Mouse (Mus musculus) layer of hippocampus, postnatal 14 days (tissue): ENCODE measurements around the gene Drg1. TPM values are rescaled to one million over a fixed set of nuclear protein-coding genes. Genes with fewer than 3 reads are reported as not detected.
"Not testable (repeated sequence)": the region's sequence is repeated elsewhere in the genome, so short reads cannot be mapped to it uniquely, and the experiment has no call there.

Experiments
- DNase-seq, 2 experiments: peaks; one replicate each; pipeline ENCODE4 v3.0.0; 2021 to 2022; ENCODE audit warnings: low spot score in 2 of 2, mixed read lengths in 1 of 2
- total RNA-seq, 2 experiments: library from RNA; stranded (reverse); gene quantifications; 2 replicates each; pipeline ENCODE4 v1.2.3; 2021

Gene Drg1
- total RNA-seq, 2 experiments from 2014 or later = 89.8 to 103 TPM

DNA sequence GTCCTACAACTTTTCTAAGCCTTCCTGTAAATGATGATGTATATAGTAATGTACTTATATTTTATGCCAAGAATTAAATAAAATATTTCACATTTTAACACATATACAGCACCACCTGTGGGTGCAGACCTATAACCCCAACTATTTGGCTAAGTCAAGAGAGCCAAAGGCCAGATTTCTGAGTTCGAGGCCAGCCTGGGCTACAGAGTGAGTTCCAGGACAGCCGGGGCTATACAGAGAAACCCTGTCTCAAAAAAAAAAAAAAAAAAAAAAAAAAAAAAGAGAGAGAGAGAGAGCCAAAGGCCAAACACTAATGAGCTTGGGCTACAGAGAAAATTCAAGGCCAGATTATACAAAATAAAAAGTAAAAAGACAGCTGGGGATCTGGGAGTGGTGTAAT lies 97.2 kb downstream of the Drg1 start:
- DNase-seq = not testable (repeated sequence)

DNA sequence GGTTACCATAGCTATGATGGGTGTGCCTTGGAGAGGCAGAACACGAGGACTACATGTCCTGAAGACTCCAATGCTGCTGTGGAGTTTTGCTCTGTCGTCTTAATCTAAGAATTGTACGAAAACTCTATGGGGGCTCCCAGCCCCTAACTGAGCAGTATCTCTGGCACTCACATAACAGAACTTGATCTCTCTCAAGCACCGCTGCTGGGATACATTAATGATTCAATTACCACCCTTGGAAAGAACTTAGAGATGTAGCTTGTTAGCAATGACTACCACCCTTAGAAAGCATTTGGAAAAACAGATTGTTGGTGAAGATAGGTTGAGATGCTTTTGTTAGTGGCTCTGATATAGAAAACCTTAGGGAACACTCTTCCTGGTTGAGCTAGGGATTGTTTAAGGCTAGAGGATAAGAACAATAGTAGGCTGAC lies 98.6 kb downstream of the Drg1 start:
- DNase-seq = peak in 1 of 2 experiments; percentile 52

DNA sequence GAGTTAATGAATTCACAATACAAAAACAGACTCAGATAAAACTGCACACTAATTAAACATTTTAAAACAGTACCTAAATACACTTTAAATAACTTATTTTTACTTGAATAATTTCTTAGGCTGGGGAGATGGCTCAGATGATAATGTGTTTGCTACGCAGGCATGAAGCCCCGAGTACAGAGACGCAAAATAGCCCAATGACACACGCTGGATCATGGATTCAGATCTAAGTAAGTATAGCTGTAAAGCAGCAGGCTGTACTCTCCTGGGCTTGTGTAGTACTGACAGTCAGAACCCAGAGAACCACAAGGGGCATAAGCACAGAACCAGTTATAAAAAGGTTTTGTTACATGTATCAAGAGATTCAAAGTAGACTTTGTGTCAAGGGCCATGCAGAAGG lies 99.1 kb downstream of the Drg1 start:
- DNase-seq = not testable (repeated sequence)

DNA sequence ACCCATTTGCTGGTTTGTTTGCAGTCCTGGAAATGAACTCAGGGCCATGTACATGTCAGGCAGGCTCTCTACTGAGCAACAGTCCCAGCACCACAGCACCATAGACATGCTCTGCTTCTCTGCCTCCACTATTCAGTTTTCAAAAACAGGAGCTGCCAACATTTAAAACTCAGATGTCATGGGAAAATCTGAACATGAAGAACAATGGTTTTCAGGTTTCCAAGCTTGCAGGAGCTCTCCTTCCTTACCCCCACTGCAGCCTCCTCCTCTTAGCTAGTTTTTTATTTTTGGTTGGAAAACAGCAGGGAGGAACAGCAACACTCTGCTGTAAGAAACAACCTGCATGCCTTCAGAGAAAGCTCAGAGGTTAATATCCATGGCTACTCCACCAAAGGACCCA lies 99.9 kb downstream of the Drg1 start:
- peak in 1 of 2 experiments; percentile 42 for DNase-seq

DNA sequence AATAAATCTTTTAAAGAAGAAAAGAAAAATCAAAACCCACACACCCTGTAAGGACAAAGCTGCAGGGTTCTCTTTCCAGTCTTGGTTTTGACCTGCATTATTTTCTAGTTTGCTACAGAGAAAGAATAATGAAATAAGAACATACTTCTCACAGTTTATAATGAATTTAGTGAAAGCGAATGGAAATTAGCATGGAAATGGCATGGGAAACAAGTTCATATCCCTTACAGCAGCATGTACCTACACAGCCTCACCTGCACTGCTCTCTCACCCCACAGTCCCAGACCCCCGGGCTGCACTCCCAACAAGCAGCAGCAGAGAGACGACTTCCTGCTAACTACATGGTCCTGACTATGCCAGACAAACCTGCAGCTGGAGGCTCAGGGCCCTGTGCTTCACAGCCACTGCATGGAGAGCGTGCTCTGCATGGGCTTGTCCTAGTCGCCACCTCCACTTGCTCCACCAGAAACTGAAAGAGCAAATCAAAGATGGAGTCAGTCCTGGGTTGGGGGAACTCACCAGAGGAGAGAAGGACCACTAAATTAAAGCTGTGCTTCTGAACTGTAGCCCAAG lies 100.9 kb downstream of the Drg1 start:
- not testable (repeated sequence) for DNase-seq

DNA sequence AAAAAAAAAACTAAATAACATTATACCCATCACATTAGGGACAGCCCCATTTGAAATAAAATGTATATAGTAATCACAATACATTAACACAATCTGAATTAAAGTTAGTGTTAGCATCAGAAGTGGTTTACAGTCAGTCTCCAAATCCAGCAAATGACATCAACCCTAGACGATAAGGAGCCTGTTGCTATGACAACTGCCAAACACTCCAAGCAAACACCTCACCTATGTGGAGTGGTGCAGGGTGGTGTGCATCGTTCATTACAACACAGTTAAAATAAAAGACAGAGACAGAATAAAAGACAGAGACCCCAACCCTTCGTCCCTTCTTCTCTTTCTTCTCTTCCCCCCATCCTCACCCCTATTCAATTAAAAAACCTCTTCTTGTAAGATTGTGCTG lies 102.6 kb downstream of the Drg1 start:
- DNase-seq = not testable (repeated sequence)

DNA sequence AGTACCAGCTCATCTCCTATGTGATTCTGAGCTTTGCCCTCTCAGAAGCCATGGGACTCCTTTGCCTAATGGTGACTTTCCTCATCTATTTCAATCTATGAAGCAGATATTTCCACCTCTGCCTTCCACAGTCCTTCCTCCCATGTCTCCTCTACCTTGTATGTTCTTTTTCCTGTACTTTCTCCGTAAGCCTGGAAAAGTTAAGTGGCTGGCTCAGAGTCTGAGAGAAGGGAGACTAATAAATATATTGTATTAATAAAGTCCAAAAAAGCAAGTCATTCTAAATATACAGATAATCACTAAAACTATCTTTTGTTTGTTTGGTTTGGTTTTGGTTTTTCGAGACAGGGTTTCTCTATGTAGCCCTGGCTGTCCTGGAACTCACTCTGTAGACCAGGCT lies 103.1 kb downstream of the Drg1 start:
- DNase-seq = not testable (repeated sequence)

DNA sequence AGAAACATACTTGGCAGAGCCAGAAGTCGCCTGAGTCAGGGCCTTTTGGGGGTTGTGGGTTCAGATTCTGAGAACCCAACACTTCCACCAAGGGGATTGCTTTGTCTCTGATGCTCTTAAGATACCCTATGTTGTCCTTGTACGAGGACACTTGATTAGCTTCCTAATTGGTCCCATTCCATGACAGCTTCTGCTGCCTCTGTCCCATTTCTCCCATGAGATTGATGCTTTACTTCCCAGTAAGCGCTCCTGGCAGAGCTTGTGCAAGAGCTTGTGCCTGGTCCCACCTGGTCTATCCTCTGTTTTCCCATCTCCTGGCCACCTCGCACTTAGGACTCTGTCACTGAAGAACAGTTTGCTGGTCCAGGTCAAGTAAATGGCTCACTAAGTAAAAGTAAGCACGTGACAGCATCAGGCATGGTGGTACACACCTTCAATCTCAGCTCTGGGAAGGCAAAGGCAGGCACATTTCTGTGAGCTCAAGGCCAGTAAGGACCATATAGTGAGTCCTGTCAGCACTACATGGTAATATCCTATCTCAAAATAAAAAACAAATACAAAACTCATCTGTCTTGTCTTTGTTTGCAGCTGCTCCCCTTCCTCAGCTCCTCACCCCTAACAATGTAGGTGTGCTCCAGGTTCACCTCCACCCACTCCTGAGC lies 103.8 kb downstream of the Drg1 start:
- DNase-seq = peak in 1 of 2 experiments; percentile 54

DNA sequence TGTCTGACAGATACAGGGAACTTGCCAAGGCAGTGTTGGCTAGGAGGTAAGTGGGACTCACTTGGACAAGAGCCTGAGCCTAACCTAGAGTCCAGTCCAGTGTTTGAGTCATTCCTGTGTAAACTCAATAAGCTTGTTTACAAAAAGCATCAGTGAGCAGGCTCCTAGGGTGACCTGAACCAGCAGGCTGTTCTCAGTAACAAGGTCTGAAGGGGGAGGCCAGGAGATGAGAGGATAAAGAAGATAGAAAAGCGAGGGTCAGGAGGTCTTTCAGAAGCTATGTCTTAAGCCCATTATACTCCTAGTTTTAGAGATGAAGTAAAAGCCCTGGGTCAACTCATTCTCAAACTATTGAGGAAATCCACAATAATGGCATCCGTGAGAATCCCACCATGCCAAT lies 104.8 kb downstream of the Drg1 start:
- DNase-seq = peak in 1 of 2 experiments; percentile 64

DNA sequence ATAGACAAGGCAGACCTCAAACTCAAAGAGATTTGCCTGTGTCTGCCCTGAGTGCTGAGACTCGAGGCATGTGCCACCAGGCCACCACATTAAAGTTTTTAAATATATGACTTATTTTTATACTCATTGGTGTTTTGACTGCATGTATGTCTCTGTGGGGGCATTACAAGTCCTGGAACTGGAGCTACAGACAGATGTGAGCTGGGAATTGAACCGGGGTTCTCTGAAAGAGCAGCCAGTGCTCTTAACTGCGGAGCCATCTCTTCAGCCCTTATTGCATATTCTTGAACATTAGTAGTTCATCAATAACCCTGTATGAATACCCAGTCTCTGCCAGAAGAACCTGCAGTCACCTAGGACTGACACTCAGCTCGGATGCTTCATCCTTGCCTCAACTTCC lies 107.4 kb downstream of the Drg1 start:
- not testable (repeated sequence) for DNase-seq

DNA sequence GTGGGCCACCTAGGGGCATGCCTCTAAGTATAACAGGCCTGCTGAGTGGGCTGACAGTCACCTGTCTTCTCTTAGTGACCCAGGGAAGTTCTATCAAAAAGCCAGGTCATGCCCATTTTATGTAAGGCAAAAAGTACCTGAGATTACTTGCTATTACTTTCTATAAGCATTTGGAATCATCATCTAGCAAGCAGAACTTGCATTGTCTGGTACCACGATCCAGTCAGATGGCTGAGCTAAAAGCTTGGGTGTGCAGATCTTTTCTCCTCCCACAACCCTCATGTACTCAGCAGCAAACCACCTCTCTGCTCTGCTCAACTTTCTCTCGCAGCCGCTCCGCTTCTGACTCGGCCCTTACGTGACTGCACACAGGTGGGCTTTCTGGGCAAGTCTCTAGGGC lies 108.2 kb downstream of the Drg1 start:
- peak in 1 of 2 experiments; percentile 72 for DNase-seq

DNA sequence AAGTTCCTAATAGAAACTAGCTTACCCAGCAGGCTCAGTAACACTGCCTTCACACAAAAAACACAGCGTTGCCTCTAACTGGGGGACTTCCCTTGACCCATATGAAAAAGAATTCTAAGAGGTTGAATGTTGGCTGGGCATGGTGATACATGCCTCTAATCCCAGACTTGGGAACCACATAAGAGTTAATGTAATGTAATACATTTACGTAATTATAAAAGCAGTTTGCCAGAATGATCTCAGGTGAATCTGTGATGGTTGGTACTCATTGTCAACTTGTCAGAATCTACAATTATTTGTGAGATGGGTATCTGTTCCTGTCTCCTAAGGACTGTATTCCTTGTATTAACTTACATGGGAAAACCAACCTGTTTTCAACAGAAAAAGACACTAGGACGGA lies 109.2 kb downstream of the Drg1 start:
- DNase-seq = not testable (repeated sequence)

DNA sequence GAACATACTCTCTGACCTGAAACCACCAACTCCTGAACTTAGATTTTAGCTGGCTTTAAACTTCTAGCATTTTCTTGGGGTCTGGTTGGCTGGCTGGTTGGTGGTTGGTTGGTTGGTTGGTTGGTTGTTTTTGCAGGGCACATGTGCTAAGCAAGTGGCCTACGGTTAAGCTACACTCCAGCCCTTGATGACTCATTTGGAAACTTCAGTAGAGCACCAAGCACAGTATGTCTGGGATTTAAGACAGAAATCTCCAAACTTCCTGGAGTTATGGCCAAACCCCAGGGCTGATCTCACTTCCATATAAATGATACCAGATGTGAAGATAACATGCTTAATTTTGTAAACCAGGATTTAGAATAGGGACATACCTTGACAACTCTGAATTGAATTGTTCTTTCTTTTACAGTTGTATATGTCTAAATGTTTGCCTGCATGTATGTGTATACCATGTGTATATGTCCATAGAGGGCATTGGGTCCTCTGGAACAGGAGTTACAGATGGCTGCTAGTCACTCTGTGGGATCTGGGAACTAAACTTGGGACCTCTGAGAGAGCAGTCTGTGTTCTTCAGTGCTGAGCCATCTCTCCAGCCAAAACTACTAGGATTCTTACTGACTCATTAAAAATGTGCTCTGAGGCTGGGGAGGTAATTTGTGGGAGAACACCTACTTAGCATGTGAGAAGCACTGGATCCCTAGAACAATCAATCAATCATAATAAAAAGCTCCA lies 112.4 kb downstream of the Drg1 start:
- DNase-seq = peak; percentile 55 to 67

DNA sequence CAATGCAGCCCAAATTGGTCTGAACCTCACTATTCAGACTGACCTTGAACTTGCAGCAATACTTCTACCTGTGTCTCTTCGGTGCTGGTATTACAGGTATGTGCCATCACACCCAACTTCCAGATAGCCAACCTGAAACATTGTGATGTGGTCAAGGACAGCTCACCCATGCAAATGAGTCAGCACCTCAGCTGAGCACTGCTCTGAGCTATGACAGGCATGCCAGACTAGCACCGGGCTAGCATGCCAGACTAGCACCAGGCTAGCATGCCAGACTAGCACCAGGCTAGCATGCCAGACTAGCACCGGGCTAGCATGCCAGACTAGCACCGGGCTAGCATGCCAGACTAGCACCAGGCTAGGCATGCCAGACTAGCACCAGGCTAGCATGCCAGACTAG lies 114.9 kb downstream of the Drg1 start:
- DNase-seq = not testable (repeated sequence)

DNA sequence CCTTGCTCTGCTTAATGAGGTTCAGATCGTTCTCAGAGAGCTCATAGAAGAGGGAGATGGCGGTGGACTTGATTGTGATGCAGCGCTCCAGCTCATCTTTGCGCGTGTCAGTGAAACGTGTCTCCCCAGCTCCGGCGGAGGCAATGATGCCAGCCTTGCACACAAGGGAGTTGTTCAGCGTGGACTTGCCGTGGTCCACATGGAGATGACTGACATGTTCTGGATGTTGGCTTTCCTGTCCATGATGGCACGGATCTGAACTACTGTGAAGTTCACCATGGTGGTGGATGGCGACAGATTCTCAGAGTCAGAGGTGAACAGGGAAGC lies 115.6 kb downstream of the Drg1 start:
- not testable (repeated sequence) for DNase-seq

DNA sequence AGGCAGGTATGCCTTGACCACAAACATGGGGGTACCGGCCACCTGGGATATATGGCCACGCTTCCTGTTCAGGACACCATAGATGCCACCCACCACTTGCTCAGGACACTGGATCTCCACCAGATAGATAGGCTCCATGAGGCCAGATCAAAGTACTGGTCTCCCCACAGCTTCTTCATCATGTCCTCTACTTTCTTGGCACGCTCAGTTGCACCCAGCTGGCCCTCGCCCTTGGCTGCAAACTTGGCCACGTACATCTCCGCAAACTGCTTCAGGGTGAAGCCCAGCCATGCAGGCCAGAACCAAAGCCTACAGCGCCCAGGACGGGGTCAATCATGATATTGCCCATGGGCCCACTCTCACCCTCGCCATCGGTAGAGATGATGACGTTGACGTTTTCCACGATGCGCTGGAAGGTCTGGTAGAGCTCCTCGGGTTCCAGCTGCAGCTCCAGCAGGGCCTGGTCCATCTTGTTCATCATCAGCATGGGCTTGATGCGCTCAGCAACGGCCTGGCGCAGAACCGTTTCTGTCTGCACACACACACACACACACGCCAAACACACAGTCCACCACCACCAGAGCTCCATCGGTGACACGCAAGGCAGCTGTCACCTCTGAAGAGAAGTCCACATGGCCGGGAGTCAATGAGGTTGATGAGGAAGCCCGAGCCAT lies 116.1 kb downstream of the Drg1 start:
- DNase-seq = not testable (repeated sequence)

DNA sequence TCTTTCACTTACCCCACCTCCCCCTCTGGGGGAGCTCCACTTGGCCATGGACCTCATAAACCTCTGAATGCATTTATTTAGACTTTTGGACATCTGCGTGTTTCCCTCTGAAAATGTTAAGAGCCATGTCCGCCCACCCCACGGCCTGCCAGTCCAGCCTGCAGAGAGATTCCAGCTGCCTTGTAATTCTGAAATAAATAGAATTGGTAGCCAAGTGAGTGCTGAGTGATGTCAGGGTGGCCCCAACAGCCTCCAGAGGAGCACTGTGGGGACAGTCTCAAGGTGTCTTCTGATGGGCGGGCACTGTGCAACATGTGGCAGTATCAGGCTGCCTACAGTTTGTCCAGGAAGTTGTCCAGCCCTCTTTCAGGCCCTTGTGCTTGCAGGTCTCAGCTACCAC lies 116.7 kb downstream of the Drg1 start:
- not testable (repeated sequence) for DNase-seq

DNA sequence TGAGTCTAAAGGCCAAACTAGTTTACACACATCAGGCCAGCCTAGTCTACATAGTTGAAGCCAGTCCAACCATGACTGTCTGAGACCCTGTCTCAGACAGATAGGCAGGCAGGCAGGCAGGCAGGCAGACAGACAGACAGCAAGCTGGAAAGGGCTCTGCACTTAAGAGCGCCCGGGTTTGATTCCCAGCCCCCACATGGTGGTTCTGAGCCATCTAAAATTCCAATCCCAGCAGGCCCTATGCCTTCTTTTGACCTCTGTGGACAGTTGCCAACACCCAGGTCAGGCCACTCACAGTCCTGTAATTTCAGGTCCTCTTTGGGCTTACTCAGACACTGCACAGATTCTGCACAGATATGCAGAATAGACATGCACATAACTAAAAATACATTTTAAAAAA lies 119.4 kb downstream of the Drg1 start:
- not testable (repeated sequence) for DNase-seq

DNA sequence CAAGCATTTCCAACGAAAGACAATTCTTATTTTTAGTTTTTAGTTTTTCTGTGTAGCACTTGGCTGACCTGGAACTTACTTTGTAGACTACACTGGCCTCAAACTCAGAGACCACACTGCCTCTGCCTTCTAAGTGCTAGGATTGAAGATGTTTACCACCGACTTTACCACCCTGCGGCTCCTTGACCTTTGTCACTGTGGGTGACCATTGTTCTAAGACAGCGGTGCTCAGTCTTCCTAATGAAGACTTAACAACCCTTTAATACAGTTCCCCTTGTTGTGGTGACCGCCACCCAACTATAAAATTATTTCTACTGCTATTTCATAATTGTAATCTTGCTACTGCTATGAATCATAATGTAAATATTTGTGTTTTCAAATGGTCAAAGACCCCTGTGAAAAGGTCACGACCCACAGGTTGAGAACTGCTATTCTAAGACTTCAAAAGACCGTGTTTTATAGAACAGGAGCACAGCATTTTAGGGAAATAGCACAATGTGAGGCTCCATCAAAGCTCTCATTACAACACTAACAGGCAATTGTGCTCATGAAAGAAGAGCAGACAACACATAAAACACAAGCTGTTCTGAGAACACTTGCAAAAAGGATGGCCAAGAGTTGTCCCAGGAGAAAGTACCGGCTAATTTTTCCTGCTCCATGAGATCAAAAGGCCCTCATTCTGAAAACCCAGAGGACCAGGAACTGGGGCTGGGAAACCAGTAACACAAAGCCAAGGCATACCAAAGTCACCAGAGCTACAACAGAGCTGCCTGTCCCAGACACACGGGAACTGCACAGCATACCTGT lies 120.7 kb downstream of the Drg1 start:
- DNase-seq = not testable (repeated sequence)

DNA sequence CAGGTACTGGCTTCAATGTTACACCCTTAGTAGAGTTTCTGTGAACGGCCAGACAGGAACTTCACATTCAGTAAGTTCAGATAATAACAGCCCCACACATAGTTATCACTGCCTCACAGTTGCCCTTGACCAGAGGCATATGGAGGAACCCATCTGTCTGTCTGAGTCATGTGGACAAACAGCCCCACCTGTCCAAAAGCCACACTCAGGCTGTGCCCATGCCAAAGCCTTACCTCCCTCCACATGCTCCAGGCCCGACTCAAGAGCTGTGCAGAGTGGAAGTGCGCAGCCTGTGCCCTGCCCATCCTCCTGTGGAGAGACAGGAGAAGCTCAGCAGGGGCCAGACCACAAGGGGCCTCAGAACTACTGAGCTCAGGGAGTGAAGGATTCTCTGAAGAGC lies 122.2 kb downstream of the Drg1 start:
- not testable (repeated sequence) for DNase-seq

DNA sequence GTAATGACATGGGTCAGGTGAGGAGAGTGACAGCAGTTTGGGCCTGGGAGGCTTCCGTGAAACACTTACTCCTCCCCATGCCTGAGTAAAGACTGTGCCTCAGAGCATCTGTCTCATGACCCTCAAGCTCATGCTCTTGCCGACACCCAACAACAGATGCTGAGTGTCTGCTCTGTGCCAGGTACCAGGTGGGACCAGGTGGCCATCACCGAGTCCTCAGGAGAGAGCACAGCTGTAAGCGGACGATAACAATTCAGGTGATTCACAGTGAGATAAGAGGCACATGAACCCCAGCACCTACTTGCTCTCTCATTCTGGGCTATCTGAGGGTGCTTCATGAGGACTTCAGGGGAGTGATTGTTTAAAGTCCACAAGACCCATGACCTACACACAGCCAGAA lies 123.8 kb downstream of the Drg1 start:
- DNase-seq = peak; percentile 82 to 86
